Mouse (Mus musculus): ENCODE results near the gene Trappc2l. TPM values are rescaled to one million over a fixed set of nuclear protein-coding genes. Genes with fewer than 3 reads are reported as not detected.

Trappc2l gene
- polyA plus RNA-seq, 1 experiment from 2014 or later = 30.7 TPM

- Histone ChIP-seq H3K36me3 (replicated peaks; ENCODE audit: insufficient read depth, low read length) (peaks cover 37% of the 10 kb centered on the region), H3K27ac (ENCODE audit: low read depth) (peak overlapping the region; percentile 84), H3K4me2 (ENCODE audit: low read depth, low read length) (no peak overlapping the region), H3K27me3 (ENCODE audit: insufficient read depth, low read length) (no peaks in the 10 kb centered on the region), H3K4me1 (ENCODE audit: insufficient read depth) (peaks cover 31% of the 10 kb centered on the region), H3K9ac (replicated peaks) (0 out of 2 replicates have a peak overlapping the region, but pooled peaks have one; percentile 4), H3K9me3 (ENCODE audit: low read length) (no peaks in the 10 kb centered on the region), H3K4me3 (ENCODE audit: low read depth, low read length) (no peak overlapping the region)
- DNase-seq (no peak), ATAC-seq (no peak)
- 51% methylated on average over 9 of the region's 9 CpGs for WGBS (ENCODE audit: insufficient replicate concordance)
- no peak for TF ChIP-seq CTCF (IDR thresholded peaks at IDR 0.05; ENCODE audit: low read depth)
These were observed 37.9 kb upstream of the Trappc2l start for GRCm38 (mm10) chr8:122573577-122573976.

GRCm38 (mm10) chr8:122574264-122574663, 37.2 kb upstream of the Trappc2l start:
- H3K27me3 ChIP-seq (ENCODE audit: insufficient read depth, low read length) = no peaks in the 10 kb centered on the region
- no peak overlapping the region for H3K4me3 ChIP-seq (ENCODE audit: low read depth, low read length)
- H3K36me3 ChIP-seq (replicated peaks; ENCODE audit: insufficient read depth, low read length) = peaks cover 37% of the 10 kb centered on the region
- no peaks in the 10 kb centered on the region for H3K9me3 ChIP-seq (ENCODE audit: low read length)
- H3K4me1 ChIP-seq (ENCODE audit: insufficient read depth) = peaks cover 26% of the 10 kb centered on the region
- 55% methylated on average over 3 of the region's 3 CpGs for WGBS (ENCODE audit: insufficient replicate concordance)
- peak overlapping the region; percentile 87 for H3K4me2 ChIP-seq (ENCODE audit: low read depth, low read length)
- TF ChIP-seq EP300 (IDR thresholded peaks at IDR 0.05; ENCODE audit: low read depth) (peak; percentile 23; the same call in 1 of the 2 replicates), CTCF (IDR thresholded peaks at IDR 0.05; ENCODE audit: low read depth) (no peak)
- H3K9ac ChIP-seq (replicated peaks) = no peak overlapping the region
- ATAC-seq (peak; percentile 53), DNase-seq (no peak)
- peak overlapping the region; percentile 84 for H3K27ac ChIP-seq (ENCODE audit: low read depth)

GRCm38 (mm10) chr8:122574667-122575251, 36.7 kb upstream of the Trappc2l start:
- Histone ChIP-seq H3K27me3 (ENCODE audit: insufficient read depth, low read length) (no peaks in the 10 kb centered on the region), H3K4me3 (ENCODE audit: low read depth, low read length) (peak overlapping the region; percentile 70), H3K36me3 (replicated peaks; ENCODE audit: insufficient read depth, low read length) (peaks cover 33% of the 10 kb centered on the region), H3K4me1 (ENCODE audit: insufficient read depth) (peaks cover 22% of the 10 kb centered on the region), H3K4me2 (ENCODE audit: low read depth, low read length) (peak overlapping the region; percentile 87), H3K9me3 (ENCODE audit: low read length) (no peaks in the 10 kb centered on the region), H3K27ac (ENCODE audit: low read depth) (peak overlapping the region; percentile 84), H3K9ac (replicated peaks) (peak overlapping the region; percentile 86)
- TF ChIP-seq CTCF (IDR thresholded peaks at IDR 0.05; ENCODE audit: low read depth) (no peak), EP300 (IDR thresholded peaks at IDR 0.05; ENCODE audit: low read depth) (no peak)
- WGBS (ENCODE audit: insufficient replicate concordance) = 35% methylated on average over 10 of the region's 10 CpGs
- ATAC-seq (peak; percentile 76), DNase-seq (peak; percentile 62)

- Histone ChIP-seq H3K4me3 (ENCODE audit: low read depth, low read length) (peak overlapping the region; percentile 70), H3K27ac (ENCODE audit: low read depth) (peak overlapping the region; percentile 84), H3K36me3 (replicated peaks; ENCODE audit: insufficient read depth, low read length) (peaks cover 28% of the 10 kb centered on the region), H3K4me2 (ENCODE audit: low read depth, low read length) (peak overlapping the region; percentile 87), H3K4me1 (ENCODE audit: insufficient read depth) (peaks cover 22% of the 10 kb centered on the region), H3K9ac (replicated peaks) (peak overlapping the region; percentile 86), H3K27me3 (ENCODE audit: insufficient read depth, low read length) (no peaks in the 10 kb centered on the region), H3K9me3 (ENCODE audit: low read length) (no peaks in the 10 kb centered on the region)
- no peak for TF ChIP-seq CTCF (IDR thresholded peaks at IDR 0.05; ENCODE audit: low read depth)
- TF ChIP-seq EP300 (IDR thresholded peaks at IDR 0.05; ENCODE audit: low read depth) = no peak
- DNase-seq (no peak), ATAC-seq (no peak)
- 27% methylated on average over 8 of the region's 8 CpGs for WGBS (ENCODE audit: insufficient replicate concordance)
These were observed 36.2 kb upstream of the Trappc2l start for GRCm38 (mm10) chr8:122575286-122575685.

GRCm38 (mm10) chr8:122575735-122576647, 35.4 kb upstream of the Trappc2l start:
- peak overlapping the region; percentile 86 for H3K9ac ChIP-seq (replicated peaks)
- DNase-seq (peak; percentile 41), ATAC-seq (peak; percentile 14)
- H3K9me3 ChIP-seq (ENCODE audit: low read length) = no peaks in the 10 kb centered on the region
- WGBS (ENCODE audit: insufficient replicate concordance) = 5% methylated on average over 21 of the region's 21 CpGs
- peaks cover 22% of the 10 kb centered on the region for H3K4me1 ChIP-seq (ENCODE audit: insufficient read depth)
- peak overlapping the region; percentile 70 for H3K4me3 ChIP-seq (ENCODE audit: low read depth, low read length)
- no peaks in the 10 kb centered on the region for H3K27me3 ChIP-seq (ENCODE audit: insufficient read depth, low read length)
- no peak for TF ChIP-seq EP300 (IDR thresholded peaks at IDR 0.05; ENCODE audit: low read depth)
- no peak for TF ChIP-seq CTCF (IDR thresholded peaks at IDR 0.05; ENCODE audit: low read depth)
- peak overlapping the region; percentile 87 for H3K4me2 ChIP-seq (ENCODE audit: low read depth, low read length)
- H3K36me3 ChIP-seq (replicated peaks; ENCODE audit: insufficient read depth, low read length) = peaks cover 22% of the 10 kb centered on the region
- peak overlapping the region; percentile 84 for H3K27ac ChIP-seq (ENCODE audit: low read depth)

GRCm38 (mm10) chr8:122576648-122577022, 34.8 kb upstream of the Trappc2l start, which contains the start of gene Aprt:
Gene Aprt (minus strand): TSS chr8:122576909.
- peak within 1 kb of the TSS; percentile 87 for H3K4me2 ChIP-seq (ENCODE audit: low read depth, low read length)
- H3K9ac ChIP-seq (replicated peaks) = peak within 1 kb of the TSS; percentile 86
- H3K27me3 ChIP-seq (ENCODE audit: insufficient read depth, low read length) = no peaks in the 10 kb centered on the region
- under 1% methylated on average over 39 of the region's 39 CpGs for WGBS (ENCODE audit: insufficient replicate concordance)
- ATAC-seq = peak; percentile 81
- H3K4me3 ChIP-seq (ENCODE audit: low read depth, low read length) = peak within 1 kb of the TSS; percentile 70
- no peak for TF ChIP-seq CTCF (IDR thresholded peaks at IDR 0.05; ENCODE audit: low read depth)
- TF ChIP-seq EP300 (IDR thresholded peaks at IDR 0.05; ENCODE audit: low read depth) = no peak
- peaks cover 16% of the 10 kb centered on the region for H3K36me3 ChIP-seq (replicated peaks; ENCODE audit: insufficient read depth, low read length)
- no peaks in the 10 kb centered on the region for H3K9me3 ChIP-seq (ENCODE audit: low read length)
- peaks cover 22% of the 10 kb centered on the region for H3K4me1 ChIP-seq (ENCODE audit: insufficient read depth)
- peak; percentile 97 for DNase-seq
- peak within 1 kb of the TSS; percentile 84 for H3K27ac ChIP-seq (ENCODE audit: low read depth)

Measured in liver, postnatal 0 days (tissue).